Mouse (Mus musculus) c-Kit-positive CD71-positive TER-119-negative erythroid progenitor cells, embryonic 14.5 days (primary cell): Measurements from ENCODE around the gene Cwf19l2.
A peak's percentile ranks its signal among the peaks of the same experiment; 100 is the strongest.
"Not testable (repeated sequence)": the region's sequence is repeated elsewhere in the genome, so short reads cannot be mapped to it uniquely, and the experiment has no call there.

Experiments used
- DNase-seq: peaks from one replicate; pipeline ENCODE4 v3.0.0-alpha.2; 2013; ENCODE audit warnings: low read depth

Cwf19l2 gene

DNA sequence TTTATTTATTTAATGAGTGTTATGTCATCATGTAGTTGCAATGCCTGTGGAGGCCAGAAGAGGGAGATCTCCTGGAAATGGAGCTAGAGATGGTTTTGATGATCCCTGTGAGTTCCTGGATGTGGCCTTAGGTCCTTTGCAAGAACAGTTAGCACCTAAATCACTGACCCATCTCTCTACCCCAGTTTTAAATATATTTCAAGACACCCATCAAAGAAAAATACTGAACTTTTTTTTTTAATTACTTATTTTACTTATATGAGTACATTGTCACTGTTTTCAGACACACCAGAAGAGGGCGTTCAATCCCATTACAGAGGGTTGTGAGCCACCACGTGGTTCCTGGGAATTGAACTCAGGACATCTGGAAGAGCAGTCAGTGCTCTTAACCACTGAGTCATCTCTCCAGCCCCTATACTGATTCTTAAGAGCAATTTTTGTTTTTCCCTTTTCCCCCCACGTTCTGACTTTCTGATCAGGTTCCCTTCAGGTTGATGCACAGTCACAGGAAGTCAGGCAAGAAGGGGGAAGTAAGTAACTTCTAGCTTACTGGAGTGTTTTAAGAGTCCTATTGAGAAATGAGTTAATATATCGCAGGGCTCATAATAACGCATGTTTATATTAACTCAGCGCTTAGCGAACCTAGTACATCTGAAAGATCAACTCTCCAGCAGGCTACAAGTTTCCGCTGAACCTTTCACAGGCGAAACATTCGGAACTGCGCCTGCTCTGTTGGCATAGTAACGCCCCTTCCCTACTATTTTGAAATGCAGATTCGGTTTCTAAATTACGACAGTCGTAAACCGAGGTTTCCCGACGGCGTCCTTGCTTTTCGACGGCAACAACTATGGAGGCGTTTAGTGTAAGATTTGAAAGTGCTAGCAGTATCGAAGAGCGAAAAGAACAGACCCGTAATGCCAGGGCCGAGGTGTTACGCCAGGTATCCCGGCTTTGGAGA is at the start of gene Cwf19l2:
Gene Cwf19l2 (plus strand): TSS at position 342 of the 958 bp plus-strand sequence.
- peak; percentile 86 for DNase-seq

DNA sequence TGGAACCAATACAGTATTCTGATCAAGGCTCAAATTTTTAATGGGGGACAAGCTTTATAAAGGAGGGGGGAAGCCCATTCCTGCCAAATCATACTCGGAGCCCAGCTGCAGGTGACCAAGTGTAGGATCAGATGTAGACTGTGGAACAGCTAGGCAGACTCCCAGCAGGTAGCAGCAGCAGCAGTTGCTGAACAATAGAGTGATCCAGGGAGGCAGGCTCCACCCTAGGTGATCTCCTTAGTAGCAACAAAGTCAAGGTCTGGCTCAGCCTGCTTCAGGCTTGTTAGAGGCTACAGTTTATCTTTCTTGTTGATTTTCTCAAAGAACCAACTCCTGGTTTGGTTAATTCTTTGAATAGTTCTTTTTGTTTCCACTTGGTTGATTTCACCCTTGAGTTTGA is 27.1 kb upstream of the Cwf19l2 start:
- not testable (repeated sequence) for DNase-seq

DNA sequence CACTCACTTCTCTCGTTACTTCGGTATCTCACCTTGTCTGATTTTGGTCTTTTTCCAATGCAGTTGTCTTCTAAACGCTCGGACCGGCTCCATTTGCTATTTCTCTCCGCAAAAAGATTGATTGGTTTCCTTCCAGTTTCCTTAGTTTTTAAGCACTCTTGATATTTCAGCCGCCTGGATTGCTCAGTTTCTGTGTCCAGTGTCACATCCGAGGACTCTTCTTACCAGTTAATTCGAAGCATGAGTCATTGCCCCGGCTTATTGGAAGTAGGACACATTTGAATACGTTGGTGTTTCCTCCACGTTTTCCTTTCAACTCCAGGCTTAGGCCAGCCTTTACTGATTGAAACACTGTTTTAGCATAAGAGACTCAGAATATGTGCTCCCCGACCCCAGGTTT is 980 bp downstream of the Cwf19l2 start:
- DNase-seq = peak; percentile 38

DNA sequence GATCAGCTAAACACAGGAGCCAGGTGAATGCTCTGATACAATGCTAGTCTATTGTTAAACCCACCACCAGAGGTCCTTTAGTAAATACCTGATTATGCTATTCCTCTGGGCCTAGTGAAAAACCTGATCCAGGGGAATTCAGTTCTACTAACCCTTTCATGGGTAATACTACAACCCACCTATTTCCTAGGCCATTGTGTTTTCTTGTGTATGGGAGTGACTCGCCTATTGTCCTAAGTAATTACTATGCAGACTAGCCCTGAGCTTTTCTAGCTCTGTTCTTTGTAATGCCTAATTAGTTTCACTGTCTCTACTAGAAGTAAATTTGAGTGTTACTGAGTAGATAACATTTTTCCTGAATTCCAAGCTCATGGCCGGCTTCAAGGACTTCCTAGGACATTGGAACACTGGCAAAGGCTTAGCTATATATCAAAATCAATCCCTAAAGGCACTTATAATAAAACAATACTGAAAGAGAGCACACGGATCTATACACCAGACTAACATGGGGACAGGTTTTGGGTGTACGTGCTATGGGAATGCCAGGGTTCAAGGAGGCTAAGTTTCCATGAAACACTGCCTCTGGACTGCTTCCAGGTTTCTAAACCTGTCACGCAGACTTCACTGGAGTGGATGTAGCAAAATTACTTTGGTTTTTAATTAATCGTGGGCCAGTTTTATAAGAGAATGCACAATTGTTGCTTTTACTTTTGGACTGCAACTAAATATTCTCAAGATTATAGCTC is 36.3 kb downstream of the Cwf19l2 start:
- not testable (repeated sequence) for DNase-seq

DNA sequence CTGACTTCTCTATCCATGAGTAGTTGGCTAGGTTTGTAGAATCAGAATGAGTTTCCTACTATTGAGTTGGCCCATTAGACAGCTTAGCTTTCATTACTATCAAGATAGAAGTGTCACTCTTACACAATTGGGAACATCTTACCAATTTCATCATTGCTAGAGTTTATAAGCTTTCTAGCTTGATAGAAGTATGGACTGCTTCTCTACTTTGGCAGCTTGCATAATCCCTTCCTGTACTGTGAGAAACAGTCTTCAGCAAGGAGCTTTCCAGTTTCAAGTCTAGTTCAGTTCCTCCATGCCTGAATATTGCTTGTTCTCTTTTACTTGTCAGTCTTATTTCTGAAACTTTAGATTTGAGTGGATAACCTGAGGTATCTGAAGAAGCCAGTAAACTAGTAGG is 68.5 kb downstream of the Cwf19l2 start:
- DNase-seq = no peak

DNA sequence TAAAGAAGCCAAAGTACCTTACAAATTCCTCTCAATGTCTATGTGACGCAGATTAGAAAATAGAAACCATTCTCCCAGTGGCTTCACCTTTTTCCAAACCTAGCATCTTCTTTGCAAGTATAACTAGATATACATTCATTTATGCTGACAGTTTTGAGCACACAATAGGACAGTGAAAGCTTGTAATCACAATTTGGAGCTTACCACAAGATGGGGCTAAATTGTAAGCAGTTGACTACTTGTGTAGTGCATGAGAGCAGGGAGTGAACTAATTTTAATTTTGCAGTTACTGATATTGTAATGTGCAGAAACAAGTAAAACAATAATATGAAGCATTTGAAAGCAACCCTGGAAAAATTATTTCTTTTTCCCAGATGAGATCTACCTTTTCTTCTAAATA is 115.3 kb downstream of the Cwf19l2 start:
- no peak for DNase-seq

DNA sequence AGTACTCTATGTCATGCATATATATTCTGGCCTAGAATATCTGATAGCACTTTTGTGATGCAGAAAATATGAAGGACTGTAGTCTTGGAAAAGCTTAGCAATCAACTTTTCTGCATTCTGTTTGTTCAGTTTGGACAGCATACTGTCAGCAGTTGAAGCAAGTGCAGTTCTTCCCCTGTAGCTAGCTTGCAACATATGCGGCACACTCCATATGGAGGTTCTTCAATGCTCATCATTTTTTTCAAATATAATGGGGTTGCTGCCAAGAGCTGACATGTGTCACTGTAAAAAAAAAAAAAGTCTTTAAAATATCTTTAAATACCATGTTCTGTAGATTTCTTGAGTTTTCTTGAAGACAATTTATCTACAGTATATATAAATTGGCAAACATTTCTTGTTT is 115.8 kb downstream of the Cwf19l2 start:
- DNase-seq = no peak

DNA sequence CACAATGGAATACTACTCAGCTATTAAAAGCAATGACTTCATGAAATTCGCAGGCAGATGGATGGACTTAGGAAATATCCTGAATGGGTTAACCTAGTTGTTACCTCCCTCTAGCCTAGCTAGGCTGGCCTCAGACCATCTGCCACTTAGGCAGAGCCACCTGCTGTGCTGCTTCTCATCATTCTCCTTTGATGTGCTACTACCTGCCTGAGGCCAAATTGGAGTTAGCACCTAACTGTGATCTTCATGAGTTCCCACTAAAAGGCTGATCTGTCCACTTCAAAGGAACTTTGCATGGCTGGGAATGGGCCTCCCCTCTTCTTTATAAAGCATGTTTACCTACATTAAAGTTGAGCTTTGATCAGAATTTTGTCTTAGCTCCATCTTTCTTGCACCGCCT is 117.6 kb downstream of the Cwf19l2 start:
- DNase-seq = no peak
